Mouse (Mus musculus): ENCODE data around the gene Bub1b. TPM values are rescaled to one million over a fixed set of nuclear protein-coding genes. Genes with fewer than 3 reads are reported as not detected.

The Bub1b gene
- polyA plus RNA-seq, 1 experiment from 2014 or later = 56.7 TPM

- no peaks in the 10 kb centered on the region for H3K9me3 ChIP-seq (replicated peaks)
- H3K27ac ChIP-seq = peak overlapping the region; percentile 78
- H3K4me1 ChIP-seq (replicated peaks) = peaks cover 67% of the 10 kb centered on the region
- no peaks in the 10 kb centered on the region for H3K36me3 ChIP-seq
- 51% methylated on average over 5 of the region's 5 CpGs for WGBS
- no peak for ATAC-seq (replicated peaks; ENCODE audit: insufficient number of reproducible peaks, insufficient read depth, low FRiP score, low read depth)
- no peak overlapping the region for H3K4me2 ChIP-seq
- no peak overlapping the region for H3K4me3 ChIP-seq
- H3K9ac ChIP-seq = no peak overlapping the region
- peaks cover 4% of the 10 kb centered on the region; the same call in 1 of the 2 replicates for H3K27me3 ChIP-seq
Observed at GRCm38 (mm10) chr2:118667181-118667580, 69.2 kb downstream of the Bub1b start.

GRCm38 (mm10) chr2:118669245-118669644 lies 71.2 kb downstream of the Bub1b start:
- Histone ChIP-seq H3K9me3 (replicated peaks) (no peaks in the 10 kb centered on the region), H3K9ac (no peak overlapping the region), H3K27ac (peak overlapping the region; percentile 75), H3K36me3 (no peaks in the 10 kb centered on the region), H3K4me3 (no peak overlapping the region), H3K4me2 (no peak overlapping the region), H3K4me1 (replicated peaks) (peaks cover 48% of the 10 kb centered on the region), H3K27me3 (peaks cover 21% of the 10 kb centered on the region)
- WGBS = 65% methylated on average over 6 of the region's 6 CpGs
- ATAC-seq (replicated peaks; ENCODE audit: insufficient number of reproducible peaks, insufficient read depth, low FRiP score, low read depth) = no peak

- ATAC-seq (replicated peaks; ENCODE audit: insufficient number of reproducible peaks, insufficient read depth, low FRiP score, low read depth) = no peak; the same call in 1 of the 2 replicates
- peaks cover 26% of the 10 kb centered on the region for H3K27me3 ChIP-seq
- H3K36me3 ChIP-seq = no peaks in the 10 kb centered on the region
- H3K4me2 ChIP-seq = no peak overlapping the region
- H3K27ac ChIP-seq = peak overlapping the region; percentile 75
- H3K4me1 ChIP-seq (replicated peaks) = peaks cover 45% of the 10 kb centered on the region
- 26% methylated on average over 2 of the region's 2 CpGs for WGBS
- no peak overlapping the region for H3K4me3 ChIP-seq
- no peak overlapping the region for H3K9ac ChIP-seq
- no peaks in the 10 kb centered on the region for H3K9me3 ChIP-seq (replicated peaks)
Observed at GRCm38 (mm10) chr2:118669785-118670184, 71.8 kb downstream of the Bub1b start.

- Histone ChIP-seq H3K4me2 (no peak overlapping the region), H3K9me3 (replicated peaks) (no peaks in the 10 kb centered on the region), H3K36me3 (no peaks in the 10 kb centered on the region), H3K9ac (no peak overlapping the region), H3K4me1 (replicated peaks) (peaks cover 31% of the 10 kb centered on the region), H3K27ac (no peak overlapping the region), H3K27me3 (peaks cover 43% of the 10 kb centered on the region), H3K4me3 (no peak overlapping the region)
- WGBS = 65% methylated on average over 1 of the region's 1 CpGs
- no peak for ATAC-seq (replicated peaks; ENCODE audit: insufficient number of reproducible peaks, insufficient read depth, low FRiP score, low read depth)
Observed at GRCm38 (mm10) chr2:118671728-118672127, 73.7 kb downstream of the Bub1b start.

- ATAC-seq (replicated peaks; ENCODE audit: insufficient number of reproducible peaks, insufficient read depth, low FRiP score, low read depth) = no peak
- 42% methylated on average over 15 of the region's 15 CpGs for WGBS
- H3K4me3 ChIP-seq = no peak overlapping the region
Observed at GRCm38 (mm10) chr2:118673686-118674465, 75.9 kb downstream of the Bub1b start.

GRCm38 (mm10) chr2:118674500-118674899 lies 76.5 kb downstream of the Bub1b start:
- ATAC-seq (replicated peaks; ENCODE audit: insufficient number of reproducible peaks, insufficient read depth, low FRiP score, low read depth) = no peak
- no peak overlapping the region for H3K4me3 ChIP-seq

More at GRCm38 (mm10) chr2:118673686-118674465, 75.9 kb downstream of the Bub1b start:
- Histone ChIP-seq H3K4me2 (no peak overlapping the region), H3K27me3 (peaks cover 65% of the 10 kb centered on the region), H3K4me1 (replicated peaks) (peaks cover 37% of the 10 kb centered on the region), H3K9me3 (replicated peaks) (no peaks in the 10 kb centered on the region), H3K36me3 (no peaks in the 10 kb centered on the region), H3K9ac (no peak overlapping the region), H3K27ac (no peak overlapping the region)

GRCm38 (mm10) chr2:118676839-118677741 lies 79.1 kb downstream of the Bub1b start:
- 1% methylated on average over 86 of the region's 89 CpGs for WGBS
- Histone ChIP-seq H3K9me3 (replicated peaks) (no peaks in the 10 kb centered on the region), H3K4me1 (replicated peaks) (peaks cover 25% of the 10 kb centered on the region), H3K4me3 (peak overlapping the region; percentile 59), H3K27ac (no peak overlapping the region), H3K4me2 (peak overlapping the region; percentile 98), H3K27me3 (peaks cover 74% of the 10 kb centered on the region), H3K36me3 (no peaks in the 10 kb centered on the region), H3K9ac (peak overlapping the region; percentile 67)
- ATAC-seq (replicated peaks; ENCODE audit: insufficient number of reproducible peaks, insufficient read depth, low FRiP score, low read depth) = peak; percentile 52

More at GRCm38 (mm10) chr2:118674500-118674899, 76.5 kb downstream of the Bub1b start:
- Histone ChIP-seq H3K27ac (no peak overlapping the region), H3K36me3 (no peaks in the 10 kb centered on the region), H3K27me3 (peaks cover 69% of the 10 kb centered on the region), H3K4me1 (replicated peaks) (peaks cover 33% of the 10 kb centered on the region), H3K4me2 (no peak overlapping the region), H3K9ac (no peak overlapping the region), H3K9me3 (replicated peaks) (no peaks in the 10 kb centered on the region)
- 28% methylated on average over 7 of the region's 7 CpGs for WGBS

- no peaks in the 10 kb centered on the region for H3K9me3 ChIP-seq (replicated peaks)
- H3K4me1 ChIP-seq (replicated peaks) = peaks cover 32% of the 10 kb centered on the region
- H3K4me2 ChIP-seq = peak overlapping the region; percentile 98
- no peak for ATAC-seq (replicated peaks; ENCODE audit: insufficient number of reproducible peaks, insufficient read depth, low FRiP score, low read depth)
- H3K27ac ChIP-seq = no peak overlapping the region
- H3K4me3 ChIP-seq = peak overlapping the region; percentile 59
- H3K36me3 ChIP-seq = no peaks in the 10 kb centered on the region
- peak overlapping the region; percentile 67; the same call in 1 of the 2 replicates for H3K9ac ChIP-seq
- H3K27me3 ChIP-seq = peaks cover 67% of the 10 kb centered on the region
- 17% methylated on average over 4 of the region's 4 CpGs for WGBS
Observed at GRCm38 (mm10) chr2:118677817-118678216, 79.8 kb downstream of the Bub1b start.

- no peak for ATAC-seq (replicated peaks; ENCODE audit: insufficient number of reproducible peaks, insufficient read depth, low FRiP score, low read depth)
- Histone ChIP-seq H3K9me3 (replicated peaks) (no peaks in the 10 kb centered on the region), H3K4me1 (replicated peaks) (peaks cover 35% of the 10 kb centered on the region), H3K4me2 (no peak overlapping the region), H3K27ac (no peak overlapping the region), H3K4me3 (no peak overlapping the region), H3K27me3 (peaks cover 50% of the 10 kb centered on the region), H3K9ac (no peak overlapping the region), H3K36me3 (no peaks in the 10 kb centered on the region)
- 72% methylated on average over 3 of the region's 3 CpGs for WGBS
Observed at GRCm38 (mm10) chr2:118679577-118679976, 81.6 kb downstream of the Bub1b start.

GRCm38 (mm10) chr2:118680926-118681325 lies 82.9 kb downstream of the Bub1b start:
- H3K36me3 ChIP-seq = no peaks in the 10 kb centered on the region
- no peak overlapping the region for H3K27ac ChIP-seq
- peaks cover 38% of the 10 kb centered on the region for H3K27me3 ChIP-seq
- H3K9me3 ChIP-seq (replicated peaks) = no peaks in the 10 kb centered on the region
- ATAC-seq (replicated peaks; ENCODE audit: insufficient number of reproducible peaks, insufficient read depth, low FRiP score, low read depth) = no peak
- H3K4me2 ChIP-seq = no peak overlapping the region
- H3K4me1 ChIP-seq (replicated peaks) = peaks cover 38% of the 10 kb centered on the region
- H3K9ac ChIP-seq = no peak overlapping the region
- no peak overlapping the region for H3K4me3 ChIP-seq
- whole genome bisulfite sequencing = 87% methylated on average over 6 of the region's 6 CpGs

- peak overlapping the region; percentile 57 for H3K27ac ChIP-seq
- H3K4me1 ChIP-seq (replicated peaks) = peaks cover 23% of the 10 kb centered on the region
- 43% methylated on average over 8 of the region's 8 CpGs for WGBS
- H3K9ac ChIP-seq = no peak overlapping the region
- no peak overlapping the region for H3K4me3 ChIP-seq
- H3K27me3 ChIP-seq = peaks cover 21% of the 10 kb centered on the region
- no peaks in the 10 kb centered on the region for H3K9me3 ChIP-seq (replicated peaks)
- ATAC-seq (replicated peaks; ENCODE audit: insufficient number of reproducible peaks, insufficient read depth, low FRiP score, low read depth) = peak; percentile 69
- H3K36me3 ChIP-seq = no peaks in the 10 kb centered on the region
- H3K4me2 ChIP-seq = no peak overlapping the region
Observed at GRCm38 (mm10) chr2:118682544-118683260, 84.7 kb downstream of the Bub1b start.

Data from heart, embryonic 15.5 days (tissue).